Mouse (Mus musculus) fat pad, adult 2 months (tissue): ENCODE measurements at regions not wholly inside any gene's neighbourhood (a gene's known extent, or its start where the extent isn't known, plus 50 kb on each side); places are given as distances from the start of the nearest gene placed in this dataset.

Experiments
- DNase-seq: peaks from one replicate; pipeline ENCODE4 v3.0.0-alpha.2; 2011; ENCODE audit warnings: low read depth, low spot score; ENCODE audit errors: extremely low read depth

- DNase-seq, result no peak
Observed at GRCm38 (mm10) chr16:86034772-86035171, 133.1 kb upstream of the Adamts5 start.

GRCm38 (mm10) chr16:86027700-86028099 lies 126.1 kb upstream of the Adamts5 start:
- DNase-seq, result no peak

GRCm38 (mm10) chr16:86015336-86015735 lies 113.7 kb upstream of the Adamts5 start:
- DNase-seq, result no peak

- no peak for DNase-seq
Observed at GRCm38 (mm10) chr16:86011051-86011450, 109.4 kb upstream of the Adamts5 start.

- DNase-seq, result no peak
Observed at GRCm38 (mm10) chr16:86009638-86010329, 108.2 kb upstream of the Adamts5 start.

- DNase-seq, result no peak
Observed at GRCm38 (mm10) chr16:86007799-86008198, 106.2 kb upstream of the Adamts5 start.

GRCm38 (mm10) chr16:86000846-86001245 lies 99.2 kb upstream of the Adamts5 start:
- no peak for DNase-seq

GRCm38 (mm10) chr16:85985841-85986240 lies 84.2 kb upstream of the Adamts5 start:
- DNase-seq, result no peak

- no peak for DNase-seq
Observed at GRCm38 (mm10) chr16:85977102-85977501, 75.5 kb upstream of the Adamts5 start.

- no peak for DNase-seq
Observed at GRCm38 (mm10) chr16:85966892-85967444, 65.3 kb upstream of the Adamts5 start.

- no peak for DNase-seq
Observed at GRCm38 (mm10) chr16:85966251-85966650, 64.6 kb upstream of the Adamts5 start.

GRCm38 (mm10) chr16:85964352-85965210 lies 63.0 kb upstream of the Adamts5 start:
- DNase-seq, result no peak

- no peak for DNase-seq
Observed at GRCm38 (mm10) chr16:85956006-85956562, 54.5 kb upstream of the Adamts5 start.

- DNase-seq, result no peak
Observed at GRCm38 (mm10) chr16:85951628-85952027, 50.0 kb upstream of the Adamts5 start.
